Mouse (Mus musculus): ENCODE results near the gene Tdrd1. TPM values are rescaled to one million over a fixed set of nuclear protein-coding genes. Genes with fewer than 3 reads are reported as not detected.
A peak's percentile ranks its signal among the peaks of the same experiment; 100 is the strongest.

Gene Tdrd1
- polyA plus RNA-seq, 1 experiment from 2014 or later: 1.7 TPM

DNA sequence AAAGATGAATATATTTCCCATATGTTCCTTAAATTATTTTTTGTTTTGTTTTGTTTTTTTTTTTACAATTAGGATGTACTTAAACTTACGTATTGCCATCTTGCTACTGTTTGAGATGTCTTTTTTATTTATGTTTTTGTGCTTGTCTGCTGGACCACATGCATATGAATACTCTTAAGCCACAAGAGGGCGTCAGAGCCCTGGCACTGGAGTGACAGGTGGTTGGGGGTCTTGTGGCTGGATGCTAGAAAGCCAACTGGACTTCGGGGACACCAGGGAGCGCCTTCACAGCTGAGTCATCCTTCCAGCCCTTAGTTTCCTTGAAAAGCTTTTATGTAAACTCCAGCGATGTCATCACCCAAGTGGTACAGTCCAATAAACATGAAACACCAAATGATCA, 17.2 kb upstream of the Tdrd1 start:
- ATAC-seq (ENCODE audit: low FRiP score, low TSS enrichment) (no peak), DNase-seq (ENCODE audit: low spot score) (no peak)
- Histone ChIP-seq H3K4me1 (replicated peaks; ENCODE audit: control insufficient read depth, insufficient read depth) (no peaks in the 10 kb centered on the region), H3K9me3 (ENCODE audit: control insufficient read depth, low read length) (no peaks in the 10 kb centered on the region), H3K4me3 (ENCODE audit: low read depth, low read length) (no peak overlapping the region), H3K27ac (replicated peaks) (no peak overlapping the region), H3K27me3 (ENCODE audit: control insufficient read depth, insufficient read depth, low read length) (no peaks in the 10 kb centered on the region), H3K36me3 (ENCODE audit: control insufficient read depth, insufficient read depth, low read length) (peaks cover 6% of the 10 kb centered on the region), H3K4me2 (replicated peaks; ENCODE audit: low read depth) (no peak overlapping the region), H3K9ac (ENCODE audit: low read length) (no peak overlapping the region)
- WGBS: 59% methylated on average over 5 of the region's 5 CpGs
- TF ChIP-seq EP300 (optimal IDR thresholded peaks at IDR 0.05) (no peak), CTCF (IDR thresholded peaks at IDR 0.05; ENCODE audit: low read depth) (peak; percentile 70)

DNA sequence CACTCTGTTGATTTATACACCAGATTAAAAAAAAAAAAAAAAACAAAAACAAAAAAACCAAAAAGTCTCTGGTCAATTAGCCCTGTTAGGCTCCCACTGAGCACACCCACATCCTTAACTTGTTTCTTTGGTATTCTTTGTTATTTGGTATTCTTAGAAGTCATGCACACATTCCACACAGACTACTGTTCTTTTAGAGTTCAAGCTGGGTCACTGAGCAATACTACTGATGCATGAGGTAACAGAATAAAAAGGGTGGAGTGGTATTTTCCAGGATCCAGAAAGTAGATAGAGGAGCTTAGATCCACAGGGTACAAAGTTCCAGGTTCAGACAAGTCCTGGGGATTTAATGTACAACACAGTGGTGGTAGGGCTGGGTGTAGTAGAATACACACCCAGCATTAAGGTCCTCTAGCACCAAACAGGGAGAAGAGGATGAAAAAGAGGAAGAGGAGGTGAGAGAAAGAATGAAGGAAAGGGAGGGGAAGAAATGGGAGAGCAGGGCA, 15.3 kb upstream of the Tdrd1 start:
- no peak overlapping the region for H3K9ac ChIP-seq (ENCODE audit: low read length)
- peaks cover 6% of the 10 kb centered on the region for H3K36me3 ChIP-seq (ENCODE audit: control insufficient read depth, insufficient read depth, low read length)
- H3K9me3 ChIP-seq (ENCODE audit: control insufficient read depth, low read length): no peaks in the 10 kb centered on the region
- H3K27ac ChIP-seq (replicated peaks): no peak overlapping the region
- H3K4me3 ChIP-seq (ENCODE audit: low read depth, low read length): no peak overlapping the region
- ATAC-seq (ENCODE audit: low FRiP score, low TSS enrichment): peak; percentile 49; the same call in 1 of the 2 replicates
- H3K4me1 ChIP-seq (replicated peaks; ENCODE audit: control insufficient read depth, insufficient read depth): no peaks in the 10 kb centered on the region
- H3K4me2 ChIP-seq (replicated peaks; ENCODE audit: low read depth): no peak overlapping the region
- no peak for TF ChIP-seq EP300 (optimal IDR thresholded peaks at IDR 0.05)
- TF ChIP-seq CTCF (IDR thresholded peaks at IDR 0.05; ENCODE audit: low read depth): no peak
- no peak for DNase-seq (ENCODE audit: low spot score)
- no peaks in the 10 kb centered on the region for H3K27me3 ChIP-seq (ENCODE audit: control insufficient read depth, insufficient read depth, low read length)

DNA sequence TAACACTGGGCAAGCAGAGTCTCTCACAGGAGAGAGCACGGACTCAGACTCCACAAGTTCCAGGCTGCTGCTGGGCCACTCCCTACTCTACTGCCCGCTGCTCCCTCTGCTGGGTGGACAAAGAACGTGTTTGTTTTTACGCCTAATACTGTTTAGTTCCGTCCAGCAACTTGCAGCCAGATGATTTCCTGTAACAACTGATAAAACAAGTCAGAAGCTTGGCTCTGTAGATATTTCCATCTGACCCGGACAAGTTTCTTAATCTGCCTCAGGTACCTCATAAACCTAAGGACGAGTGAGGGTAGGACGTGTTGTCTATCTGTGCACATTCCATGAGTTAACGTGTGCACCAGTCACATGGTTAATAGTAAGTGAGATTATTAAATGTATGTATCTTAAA, 14.4 kb upstream of the Tdrd1 start:
- no peak overlapping the region for H3K9ac ChIP-seq (ENCODE audit: low read length)
- ATAC-seq (ENCODE audit: low FRiP score, low TSS enrichment) (peak; percentile 89), DNase-seq (ENCODE audit: low spot score) (peak; percentile 82)
- no peaks in the 10 kb centered on the region for H3K9me3 ChIP-seq (ENCODE audit: control insufficient read depth, low read length)
- no peaks in the 10 kb centered on the region for H3K27me3 ChIP-seq (ENCODE audit: control insufficient read depth, insufficient read depth, low read length)
- peaks cover 6% of the 10 kb centered on the region for H3K36me3 ChIP-seq (ENCODE audit: control insufficient read depth, insufficient read depth, low read length)
- H3K4me2 ChIP-seq (replicated peaks; ENCODE audit: low read depth): no peak overlapping the region
- 31% methylated on average over 9 of the region's 9 CpGs for WGBS
- no peaks in the 10 kb centered on the region for H3K4me1 ChIP-seq (replicated peaks; ENCODE audit: control insufficient read depth, insufficient read depth)
- no peak overlapping the region for H3K27ac ChIP-seq (replicated peaks)
- TF ChIP-seq EP300 (optimal IDR thresholded peaks at IDR 0.05): no peak
- TF ChIP-seq CTCF (IDR thresholded peaks at IDR 0.05; ENCODE audit: low read depth): peak; percentile 84
- no peak overlapping the region for H3K4me3 ChIP-seq (ENCODE audit: low read depth, low read length)

DNA sequence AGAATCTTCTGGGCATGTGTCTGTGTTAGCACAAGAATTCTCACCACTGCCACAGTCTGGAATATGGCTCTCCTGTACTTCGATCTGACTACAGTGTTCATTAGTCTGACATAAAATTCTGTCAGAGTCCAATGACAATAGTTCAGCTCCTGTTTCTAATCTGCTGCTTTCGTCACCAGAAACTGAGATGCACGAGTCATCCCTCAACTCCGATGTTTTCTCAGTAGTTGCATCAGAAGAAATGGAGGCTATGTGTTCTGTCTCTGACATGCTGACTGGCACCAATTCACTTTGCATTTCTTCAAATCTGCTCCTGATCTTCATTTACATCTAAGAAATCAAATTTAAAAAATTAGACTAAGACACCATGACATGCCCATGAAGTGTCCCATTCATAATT, 12.6 kb upstream of the Tdrd1 start:
- no peak for ATAC-seq (ENCODE audit: low FRiP score, low TSS enrichment)

DNA sequence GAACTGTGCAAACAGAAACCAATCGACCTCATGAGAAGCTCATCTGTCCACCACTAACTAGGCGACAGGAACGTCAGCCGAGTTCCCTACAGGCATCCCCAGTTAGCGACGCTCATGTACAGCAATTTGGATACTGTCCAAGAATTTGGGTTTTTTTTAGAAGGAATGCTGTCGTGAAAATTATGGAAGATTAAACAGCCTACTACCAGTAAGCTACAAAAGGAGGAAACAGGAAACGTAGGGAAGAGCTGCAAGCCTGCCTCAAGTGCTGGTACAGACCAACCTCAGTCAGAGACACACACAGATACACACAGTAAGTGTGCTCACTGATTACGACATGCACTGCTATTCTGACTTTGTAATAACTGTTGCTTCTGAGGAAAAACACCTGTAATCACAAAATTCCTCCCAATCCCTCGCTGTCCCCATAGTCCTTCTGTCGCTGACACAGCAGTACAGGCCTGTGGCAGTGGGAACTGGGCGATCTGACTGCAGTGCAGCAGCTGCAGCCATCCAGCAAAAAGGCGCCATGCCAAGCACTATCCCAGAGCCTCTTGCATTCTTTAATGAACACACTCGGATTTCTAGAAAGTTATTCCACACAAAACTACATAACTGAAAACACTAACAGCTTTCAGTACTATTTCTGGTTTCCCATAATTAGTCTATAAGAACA, 8.0 kb upstream of the Tdrd1 start:
- 25% methylated on average over 14 of the region's 14 CpGs for WGBS
- no peak overlapping the region; the same call in 1 of the 2 replicates for H3K9ac ChIP-seq (ENCODE audit: low read length)
- H3K27ac ChIP-seq (replicated peaks): peak overlapping the region; percentile 8; the same call in 1 of the 2 replicates
- ATAC-seq (ENCODE audit: low FRiP score, low TSS enrichment) (no peak), DNase-seq (ENCODE audit: low spot score) (no peak)
- no peaks in the 10 kb centered on the region for H3K27me3 ChIP-seq (ENCODE audit: control insufficient read depth, insufficient read depth, low read length)
- TF ChIP-seq EP300 (optimal IDR thresholded peaks at IDR 0.05): no peak
- TF ChIP-seq CTCF (IDR thresholded peaks at IDR 0.05; ENCODE audit: low read depth): no peak
- no peaks in the 10 kb centered on the region for H3K9me3 ChIP-seq (ENCODE audit: control insufficient read depth, low read length)
- peaks cover 3% of the 10 kb centered on the region for H3K4me1 ChIP-seq (replicated peaks; ENCODE audit: control insufficient read depth, insufficient read depth)
- no peaks in the 10 kb centered on the region for H3K36me3 ChIP-seq (ENCODE audit: control insufficient read depth, insufficient read depth, low read length)
- no peak overlapping the region for H3K4me3 ChIP-seq (ENCODE audit: low read depth, low read length)
- H3K4me2 ChIP-seq (replicated peaks; ENCODE audit: low read depth): peak overlapping the region; percentile 4; the same call in 1 of the 2 replicates

More for the DNA sequence above, 12.6 kb upstream of the Tdrd1 start:
- no peak for TF ChIP-seq CTCF (IDR thresholded peaks at IDR 0.05; ENCODE audit: low read depth)
- no peak for TF ChIP-seq EP300 (optimal IDR thresholded peaks at IDR 0.05)
- Histone ChIP-seq H3K9ac (ENCODE audit: low read length) (no peak overlapping the region), H3K4me2 (replicated peaks; ENCODE audit: low read depth) (no peak overlapping the region), H3K27ac (replicated peaks) (no peak overlapping the region), H3K4me1 (replicated peaks; ENCODE audit: control insufficient read depth, insufficient read depth) (no peaks in the 10 kb centered on the region; the same call in 1 of the 2 replicates), H3K4me3 (ENCODE audit: low read depth, low read length) (no peak overlapping the region), H3K27me3 (ENCODE audit: control insufficient read depth, insufficient read depth, low read length) (no peaks in the 10 kb centered on the region), H3K36me3 (ENCODE audit: control insufficient read depth, insufficient read depth, low read length) (peaks cover 2% of the 10 kb centered on the region), H3K9me3 (ENCODE audit: control insufficient read depth, low read length) (no peaks in the 10 kb centered on the region)
- 79% methylated on average over 4 of the region's 4 CpGs for WGBS
- DNase-seq (ENCODE audit: low spot score): no peak

Measured in stomach, postnatal 0 days (tissue).